In the genomic region with DNA sequence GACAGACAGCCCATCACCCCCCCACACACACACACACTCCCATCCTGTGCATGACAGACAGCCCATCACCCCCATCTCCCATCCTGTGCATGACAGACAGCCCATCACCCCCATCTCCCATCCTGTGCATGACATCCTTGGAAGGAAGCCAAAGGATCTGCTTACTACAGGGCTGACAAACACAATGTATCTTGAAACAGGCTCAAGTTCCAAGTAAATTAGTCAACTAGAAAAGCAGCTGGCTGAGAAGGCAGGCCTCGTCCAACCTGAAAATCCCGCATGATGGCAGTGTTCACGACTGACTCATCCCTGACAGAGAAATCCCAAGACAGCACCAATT, we compare ENCODE assay signal across 9 mouse cellular contexts. TPM values are rescaled to one million over a fixed set of nuclear protein-coding genes. Genes with fewer than 3 reads are reported as not detected.
A peak's percentile ranks its signal among the peaks of the same experiment; 100 is the strongest.
DNase-seq lines count a peak whose midpoint lies in the region; ATAC-seq and TF ChIP-seq lines count a peak whose summit lies in the region.
"Had no signal": no experiment of that assay in that cellular context is flagged by ENCODE, and none has a peak within 500 bp of the region (broad histone marks: within the 10 kb centered on the region; RNA-seq: fewer than 3 reads in every experiment).

No protein-coding gene starts in this region.

- DNase-seq in layer of hippocampus, adult 8-10 months (ENCODE audit: low spot score in 2 of 2): peak; percentile 28 to 43
- DNase-seq in layer of hippocampus, postnatal 10 days (ENCODE audit: low spot score in 2 of 2): no peak
- no peak for DNase-seq in left cerebral cortex, postnatal 25 days (ENCODE audit: low spot score in 2 of 2)
- no peak for DNase-seq in adrenal gland, postnatal 36 days

- H3K9me3 ChIP-seq in embryonic facial prominence, embryonic 13.5 days: no peaks in the 10 kb centered on the region
- H3K9me3 ChIP-seq in intestine, postnatal 0 days (ENCODE audit: control insufficient read depth): no peaks in the 10 kb centered on the region
- H3K9me3 ChIP-seq: limb, embryonic 12.5 days had no signal

- peaks cover 90% of the 10 kb centered on the region for H3K79me2 ChIP-seq in myocyte (ENCODE audit: control insufficient read depth, insufficient read depth)

- H3K27me3 ChIP-seq in embryonic facial prominence, embryonic 13.5 days: no peaks in the 10 kb centered on the region
- no peaks in the 10 kb centered on the region for H3K27me3 ChIP-seq in intestine, postnatal 0 days (replicated peaks; ENCODE audit: control insufficient read depth, insufficient read depth, low read length)
- no peaks in the 10 kb centered on the region for H3K27me3 ChIP-seq in myocyte (ENCODE audit: control insufficient read depth, insufficient read depth, insufficient read length)
- H3K27me3 ChIP-seq: limb, embryonic 12.5 days had no signal

- TF ChIP-seq POLR2A in myocyte (IDR thresholded peaks at IDR 0.05; ENCODE audit: insufficient read length, low read depth): peak; percentile 10

- peaks cover 36% of the 10 kb centered on the region for H3K36me3 ChIP-seq in embryonic facial prominence, embryonic 13.5 days
- H3K36me3 ChIP-seq in intestine, postnatal 0 days (ENCODE audit: control insufficient read depth, insufficient read depth): peaks cover 31% of the 10 kb centered on the region
- peaks cover 33% of the 10 kb centered on the region for H3K36me3 ChIP-seq in myocyte (ENCODE audit: control insufficient read depth, insufficient read depth)

- 30% methylated on average over 3 of the region's 3 CpGs for WGBS in embryonic facial prominence, embryonic 13.5 days
- 50% methylated on average over 3 of the region's 3 CpGs for WGBS in intestine, postnatal 0 days

- peaks cover 45% of the 10 kb centered on the region for H3K4me1 ChIP-seq in embryonic facial prominence, embryonic 13.5 days
- H3K4me1 ChIP-seq in intestine, postnatal 0 days (replicated peaks; ENCODE audit: control insufficient read depth, insufficient read depth, low read length): peaks cover 11% of the 10 kb centered on the region; the same call in 1 of the 2 replicates

- peak overlapping the region; percentile 62; the same call in 1 of the 2 replicates for H3K27ac ChIP-seq in embryonic facial prominence, embryonic 13.5 days
- H3K27ac ChIP-seq in intestine, postnatal 0 days (ENCODE audit: low read depth, low read length): no peak overlapping the region
- H3K27ac ChIP-seq: limb, embryonic 12.5 days had no signal

- intact Hi-C loops in left cerebral cortex, postnatal 25 days (cut with DNase I): no loop called here

- H3K4me2 ChIP-seq in embryonic facial prominence, embryonic 13.5 days: no peak overlapping the region
- H3K4me2 ChIP-seq in intestine, postnatal 0 days (replicated peaks; ENCODE audit: low read depth): no peak overlapping the region; the same call in 1 of the 2 replicates
- peak overlapping the region; percentile 47 for H3K4me2 ChIP-seq in myocyte (ENCODE audit: low read depth)
- H3K4me2 ChIP-seq: limb, embryonic 12.5 days had no signal

- no peak for TF ChIP-seq CTCF in intestine, postnatal 0 days (IDR thresholded peaks at IDR 0.05; ENCODE audit: low read depth)

- ATAC-seq in embryonic facial prominence, embryonic 13.5 days (ENCODE audit: insufficient number of reproducible peaks, insufficient read depth, low FRiP score, low TSS enrichment, low read depth): peak; percentile 90
- peak; percentile 40; the same call in 1 of the 2 replicates for ATAC-seq in intestine, postnatal 0 days
- ATAC-seq in megakaryocyte progenitor cell, adult 5-6 weeks (replicated peaks; ENCODE audit: poor library complexity): no peak

- no peak overlapping the region for H3K9ac ChIP-seq in embryonic facial prominence, embryonic 13.5 days
- 0 out of 2 replicates have a peak overlapping the region, but pooled peaks have one; percentile 22 for H3K9ac ChIP-seq in intestine, postnatal 0 days (ENCODE audit: low read depth, low read length)
- H3K9ac ChIP-seq: limb, embryonic 12.5 days had no signal

- H3ac ChIP-seq in myocyte (ENCODE audit: control insufficient read depth, insufficient read length): no peak overlapping the region

- H3K4me3 ChIP-seq in embryonic facial prominence, embryonic 13.5 days: no peak overlapping the region
- no peak overlapping the region for H3K4me3 ChIP-seq in intestine, postnatal 0 days (ENCODE audit: low read depth, low read length)
- no peak overlapping the region for H3K4me3 ChIP-seq in myocyte
- H3K4me3 ChIP-seq: limb, embryonic 12.5 days had no signal

TF ChIP-seq in myocyte, 11 proteins besides CTCF, POLR2A, EP300 and RAD21:
- TF ChIP-seq E2F4 (IDR thresholded peaks at IDR 0.05; ENCODE audit: insufficient read depth) (no peak), CEBPB (IDR thresholded peaks at IDR 0.05; ENCODE audit: insufficient read depth, poor library complexity, severe bottlenecking) (no peak), MYOG (IDR thresholded peaks at IDR 0.05; ENCODE audit: control insufficient read depth in 1 of 3, insufficient read depth in 1 of 3, insufficient read length in 2 of 3, low read depth in 2 of 3) (peak in 1 of 3 experiments; percentile 12), POLR2AphosphoS2 (IDR thresholded peaks at IDR 0.05; ENCODE audit: insufficient read length, low read depth) (no peak), TCF12 (IDR thresholded peaks at IDR 0.05; ENCODE audit: insufficient read depth, poor library complexity, severe bottlenecking) (peak; percentile 5), USF1 (IDR thresholded peaks at IDR 0.05; ENCODE audit: low read depth) (no peak), MYOD1 (IDR thresholded peaks at IDR 0.05; ENCODE audit: control insufficient read depth in 1 of 3, insufficient read length in 2 of 3, low read depth in 2 of 3) (peak in 1 of 3 experiments; percentile 41), TCF3 (IDR thresholded peaks at IDR 0.05; ENCODE audit: insufficient read length, low read depth) (no peak), REST (IDR thresholded peaks at IDR 0.05; ENCODE audit: insufficient read depth, insufficient read length) (no peak), MAX (IDR thresholded peaks at IDR 0.05; ENCODE audit: low read depth) (no peak), SRF (IDR thresholded peaks at IDR 0.05; ENCODE audit: control insufficient read depth, insufficient read length, low read depth) (no peak)

RNA-seq across cellular contexts. Expression of a gene that starts 7.6 kb away (rescaled TPM):
- total RNA-seq in layer of hippocampus, adult 8-10 months (2022): 10 to 100 TPM; 15.1 to 17.6 (median 16.2) TPM
- total RNA-seq in layer of hippocampus, postnatal 10 days (2021): 10 to 100 TPM; 11.0 TPM
- polyA plus RNA-seq in embryonic facial prominence, embryonic 13.5 days (2015; fragmentation: Nextera tagmentation; extraction: Ambion mirVana): 18.8 and 20.0 TPM in 2 replicates
- polyA plus RNA-seq in intestine, postnatal 0 days (2015; fragmentation: Nextera tagmentation; extraction: Ambion mirVana): 8.0 and 10.3 TPM in 2 replicates
- 12.0 TPM for polyA plus RNA-seq in myocyte (2012; fragmentation: generic; extraction: Trizol)
- total RNA-seq in left cerebral cortex, postnatal 25 days (2021): 10 to 100 TPM; 13.8 to 13.9 TPM
- 10 to 100 TPM; 20.4 to 34.9 TPM for total RNA-seq in adrenal gland, postnatal 36 days (2021)
- total RNA-seq in megakaryocyte progenitor cell, adult 5-6 weeks (2015): 30.4 and 34.9 TPM in 2 replicates
- 25.4 and 30.7 TPM in 2 replicates for total RNA-seq in megakaryocyte progenitor cell, adult 5-6 weeks (2017)

RNA-seq across cellular contexts. Expression of a gene that starts 17.2 kb away (rescaled TPM):
- not detected for total RNA-seq in layer of hippocampus, adult 8-10 months (2022)
- not detected for total RNA-seq in layer of hippocampus, postnatal 10 days (2021)
- not detected in 2 replicates for polyA plus RNA-seq in embryonic facial prominence, embryonic 13.5 days (2015; fragmentation: Nextera tagmentation; extraction: Ambion mirVana)
- not detected in 2 replicates for polyA plus RNA-seq in intestine, postnatal 0 days (2015; fragmentation: Nextera tagmentation; extraction: Ambion mirVana)
- polyA plus RNA-seq in myocyte (2012; fragmentation: generic; extraction: Trizol): not detected
- total RNA-seq in left cerebral cortex, postnatal 25 days (2021): not detected
- total RNA-seq in adrenal gland, postnatal 36 days (2021): not detected
- total RNA-seq in megakaryocyte progenitor cell, adult 5-6 weeks (2015): not detected in 2 replicates
- not detected in 2 replicates for total RNA-seq in megakaryocyte progenitor cell, adult 5-6 weeks (2017)
- polyA plus RNA-seq: limb, embryonic 12.5 days had no signal

RNA-seq across cellular contexts. Expression of a gene that starts 42.3 kb away (rescaled TPM):
- 10 to 100 TPM; 12.3 to 24.1 (median 17.4) TPM for total RNA-seq in layer of hippocampus, adult 8-10 months (2022)
- 10 to 100 TPM; 11.4 TPM for total RNA-seq in layer of hippocampus, postnatal 10 days (2021)
- 10.3 and 11.2 TPM in 2 replicates for polyA plus RNA-seq in embryonic facial prominence, embryonic 13.5 days (2015; fragmentation: Nextera tagmentation; extraction: Ambion mirVana)
- 4.2 and 4.9 TPM in 2 replicates for polyA plus RNA-seq in intestine, postnatal 0 days (2015; fragmentation: Nextera tagmentation; extraction: Ambion mirVana)
- 3.6 TPM for polyA plus RNA-seq in myocyte (2012; fragmentation: generic; extraction: Trizol)
- 10 to 100 TPM; 10.2 to 13.3 TPM for total RNA-seq in left cerebral cortex, postnatal 25 days (2021)
- 10 to 100 TPM; 16.8 to 21.9 TPM for total RNA-seq in adrenal gland, postnatal 36 days (2021)
- total RNA-seq in megakaryocyte progenitor cell, adult 5-6 weeks (2015): 15.5 and 19.6 TPM in 2 replicates
- total RNA-seq in megakaryocyte progenitor cell, adult 5-6 weeks (2017): 11.1 and 11.9 TPM in 2 replicates

RNA-seq across cellular contexts. Expression of a gene that starts 49.8 kb away (rescaled TPM):
- total RNA-seq in layer of hippocampus, adult 8-10 months (2022): 10 to 100 TPM; 10.3 to 21.0 (median 15.3) TPM
- total RNA-seq in layer of hippocampus, postnatal 10 days (2021): 10 to 100 TPM; 14.7 to 15.5 TPM
- polyA plus RNA-seq in embryonic facial prominence, embryonic 13.5 days (2015; fragmentation: Nextera tagmentation; extraction: Ambion mirVana): 17.4 and 18.9 TPM in 2 replicates
- 43.8 and 48.0 TPM in 2 replicates for polyA plus RNA-seq in intestine, postnatal 0 days (2015; fragmentation: Nextera tagmentation; extraction: Ambion mirVana)
- polyA plus RNA-seq in myocyte (2012; fragmentation: generic; extraction: Trizol): 28.6 TPM
- total RNA-seq in left cerebral cortex, postnatal 25 days (2021): 10 to 100 TPM; 16.4 to 19.4 TPM
- total RNA-seq in adrenal gland, postnatal 36 days (2021): 10 to 100 TPM; 21.8 to 38.1 TPM
- total RNA-seq in megakaryocyte progenitor cell, adult 5-6 weeks (2015): 2.3 and 4.0 TPM in 2 replicates
- 1.4 and 2.2 TPM in 2 replicates for total RNA-seq in megakaryocyte progenitor cell, adult 5-6 weeks (2017)

Comparison
In these comparisons a context has a peak if more than half of its experiments do, and no peak if none do; other contexts are left out.
1. DNase-seq: peak in layer of hippocampus, adult 8-10 months (2 of 2); none in layer of hippocampus, postnatal 10 days (0 of 2), left cerebral cortex, postnatal 25 days (0 of 2) and adrenal gland, postnatal 36 days (0 of 2).